Mouse (Mus musculus): ENCODE results near the gene Aplf.
"Not testable (repeated sequence)": the region's sequence is repeated elsewhere in the genome, so short reads cannot be mapped to it uniquely, and the experiment has no call there.

The Aplf gene

DNA sequence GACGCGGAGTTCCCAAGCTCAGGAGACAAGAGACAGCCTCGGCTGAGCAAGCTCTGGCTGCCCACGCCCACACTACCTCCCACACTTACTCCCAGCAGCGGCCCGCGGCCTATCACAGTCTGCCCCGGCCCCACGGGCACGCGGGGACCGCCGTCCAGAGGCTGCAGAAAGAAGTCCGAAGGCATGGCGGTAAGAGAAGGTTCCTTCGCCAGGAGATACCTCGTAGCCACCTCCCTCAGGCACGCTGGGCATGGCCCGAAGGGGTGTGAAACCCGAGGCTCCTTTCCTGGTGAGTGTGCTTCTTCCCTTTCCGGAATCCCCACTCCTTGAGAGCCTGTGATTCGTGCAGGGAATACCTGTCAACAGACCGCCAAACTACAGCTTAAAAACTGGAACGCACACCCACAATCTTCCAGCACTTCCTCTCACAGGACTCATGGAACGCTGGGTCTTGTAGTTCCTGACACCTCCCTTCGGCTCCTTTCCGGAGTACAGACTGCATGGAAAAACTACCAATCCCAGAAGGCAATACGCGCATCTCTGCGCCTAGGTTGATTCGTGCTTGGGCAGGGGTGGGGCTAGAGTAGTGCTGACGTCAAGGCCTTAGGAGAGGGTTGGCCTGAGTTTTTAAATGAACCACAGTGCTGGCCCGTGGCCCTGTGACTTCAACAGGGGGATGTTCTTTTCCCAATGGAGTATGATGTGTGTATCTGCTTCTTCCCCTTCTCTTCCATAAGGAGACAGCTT lies at the start of gene Aplf:
Gene Aplf, minus strand, starts transcription at position 423 of the 747 bp plus-strand sequence.
- DNase-seq (ENCODE audit: low spot score in 2 of 2) = peak; percentile 87 to 90

DNA sequence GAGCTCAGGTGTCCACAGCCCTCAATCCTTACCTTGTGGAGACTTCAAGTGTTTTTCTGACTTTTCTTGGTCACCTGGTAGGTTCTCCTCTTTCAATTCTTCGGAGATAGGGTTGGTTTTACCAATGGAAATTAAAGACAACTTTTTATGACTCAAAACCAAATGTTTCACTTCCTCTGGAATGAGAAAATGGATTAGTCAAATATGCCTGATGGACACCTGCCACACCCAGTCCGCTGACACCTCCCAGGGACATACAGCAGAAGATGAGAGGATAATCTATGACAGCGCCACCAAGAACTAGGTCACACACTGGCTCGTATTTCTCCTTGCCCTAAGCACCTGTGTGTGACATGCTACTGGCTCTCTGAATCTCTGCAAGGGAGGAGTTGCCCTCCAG lies 42.1 kb upstream of the Aplf start:
- no peak for DNase-seq (ENCODE audit: low spot score in 2 of 2)

DNA sequence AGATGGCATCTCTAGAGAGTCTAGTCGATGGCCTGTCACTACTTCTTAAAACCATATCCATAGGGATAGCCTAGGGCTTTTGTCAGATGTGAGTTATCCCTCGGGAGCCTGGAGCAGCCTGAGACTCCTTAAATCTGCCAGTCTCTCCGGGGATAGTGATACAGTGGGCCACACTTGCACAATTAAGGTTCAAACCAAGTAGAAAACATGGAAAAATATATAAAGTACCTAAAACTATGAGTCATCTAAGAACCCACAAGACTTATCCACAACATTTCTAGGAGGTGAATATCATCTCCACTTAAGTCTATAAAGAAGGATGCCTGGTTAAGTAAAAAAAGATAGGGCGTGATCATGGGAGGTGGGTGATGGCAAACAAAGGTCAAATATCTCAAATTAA lies 40.3 kb upstream of the Aplf start:
- DNase-seq (ENCODE audit: low spot score in 2 of 2) = no peak

DNA sequence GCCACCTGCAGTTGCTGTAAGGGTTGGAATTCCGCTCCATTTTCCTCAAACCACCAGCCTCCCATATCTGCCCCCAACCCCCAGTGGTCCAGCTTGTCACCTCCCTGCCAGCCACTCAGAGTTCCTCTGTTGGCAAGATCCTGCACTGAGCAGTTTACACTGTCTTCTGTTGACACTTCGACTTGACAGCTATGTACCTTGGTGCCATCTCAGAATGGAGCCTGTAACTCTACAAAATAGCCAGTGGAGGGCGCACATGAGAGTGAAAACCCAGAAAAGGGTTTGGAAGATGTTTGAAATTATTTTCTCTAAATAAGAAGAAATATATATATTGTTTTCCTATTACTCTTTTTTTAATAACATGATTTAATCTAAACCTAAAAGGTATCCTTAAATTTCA lies 34.3 kb upstream of the Aplf start:
- no peak for DNase-seq (ENCODE audit: low spot score in 2 of 2)

DNA sequence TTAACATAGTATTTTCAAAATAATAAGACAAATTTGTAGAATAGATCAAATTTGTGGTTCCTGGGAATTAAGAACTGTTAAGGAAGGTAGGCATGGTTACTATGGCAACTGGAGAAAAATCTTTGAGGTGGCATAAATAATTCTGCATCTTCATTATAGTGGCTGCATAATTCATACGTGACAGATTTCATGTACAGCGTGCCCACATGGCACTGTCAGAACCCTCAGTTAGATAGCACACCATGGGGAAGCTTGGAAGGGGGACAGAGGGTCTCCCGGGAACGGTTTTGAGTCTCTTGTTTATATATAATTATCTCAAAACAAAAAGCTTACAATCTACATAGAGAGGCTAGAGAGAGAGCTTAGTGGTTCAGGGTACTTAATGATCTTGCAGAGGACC lies 24.6 kb upstream of the Aplf start:
- DNase-seq (ENCODE audit: low spot score in 2 of 2) = no peak

DNA sequence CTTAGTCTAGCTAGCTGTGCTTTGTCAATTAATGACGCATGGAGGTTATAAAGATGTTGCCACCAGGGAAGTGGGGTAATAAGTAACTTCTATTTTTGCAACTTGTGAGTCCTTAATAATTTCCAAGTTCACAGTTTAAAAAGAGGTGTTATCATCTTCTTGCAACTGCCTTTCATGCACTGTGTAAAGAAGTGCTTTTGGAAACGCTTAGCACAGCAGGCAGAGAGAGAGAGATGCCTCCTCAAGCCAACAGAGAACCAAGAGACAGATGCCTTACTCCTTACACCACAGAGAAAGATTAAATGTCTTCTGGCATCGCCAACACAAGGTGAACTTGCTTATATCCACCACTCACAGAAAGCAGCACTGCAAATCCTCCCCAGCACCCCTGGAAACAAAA lies 24.0 kb upstream of the Aplf start:
- DNase-seq (ENCODE audit: low spot score in 2 of 2) = no peak

DNA sequence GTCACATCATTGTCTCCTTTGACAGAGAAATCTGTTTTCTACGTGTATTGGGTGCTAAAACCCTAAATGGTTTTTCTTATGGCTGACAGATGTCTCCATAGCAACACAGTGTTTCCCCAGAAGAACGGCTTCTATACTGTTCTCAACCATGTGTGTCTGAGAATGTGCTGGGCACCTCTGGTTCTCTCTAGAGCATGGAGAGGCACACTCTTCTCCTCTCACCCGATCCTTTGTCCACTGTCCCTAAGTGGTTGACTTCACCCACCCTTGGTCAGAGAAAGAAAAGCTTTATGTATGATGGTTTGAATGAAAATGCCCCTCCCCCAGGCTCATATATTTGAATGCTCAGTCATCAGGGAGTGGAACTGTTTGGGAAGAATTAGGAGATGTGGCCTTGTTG lies 8.4 kb upstream of the Aplf start:
- no peak for DNase-seq (ENCODE audit: low spot score in 2 of 2)

DNA sequence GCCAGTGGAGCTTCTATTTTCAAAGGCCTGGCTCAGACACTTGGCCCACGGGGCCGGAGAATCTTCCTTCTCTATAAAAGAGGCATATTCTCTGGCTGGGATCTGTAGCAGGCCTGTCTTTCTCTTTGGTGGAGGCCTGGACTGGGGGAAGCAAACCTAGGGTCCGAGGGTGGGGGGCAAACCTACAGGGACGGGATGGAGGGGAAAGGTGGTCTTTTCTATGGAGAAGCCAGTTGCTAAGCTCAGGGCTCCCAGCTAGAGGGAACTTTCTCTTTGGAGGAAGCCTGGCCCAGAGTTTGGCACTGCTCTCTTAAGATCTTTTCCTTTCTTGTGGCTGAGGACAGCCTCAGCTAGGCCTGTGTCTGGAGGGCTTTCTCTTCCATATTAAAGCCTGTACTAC lies 668 bp upstream of the Aplf start:
- no peak for DNase-seq (ENCODE audit: low spot score in 2 of 2)

DNA sequence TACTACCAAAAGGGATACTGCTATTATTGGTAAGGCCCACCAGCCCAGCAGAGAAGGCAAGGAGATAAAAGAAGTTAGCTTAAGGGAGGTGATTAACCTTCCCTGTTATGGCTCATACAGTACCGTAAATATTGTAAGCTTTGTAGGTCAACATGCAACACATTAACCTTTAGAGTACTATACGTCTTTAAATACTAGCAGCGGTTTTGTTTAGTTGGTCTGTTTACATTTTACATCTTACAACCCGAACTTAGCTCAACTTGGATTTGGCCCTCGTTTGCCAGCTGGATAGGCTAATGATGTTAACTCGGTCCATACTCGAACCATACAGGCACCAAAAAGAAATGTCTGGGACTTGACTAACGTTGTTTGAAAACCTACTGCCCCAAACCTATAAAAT lies 640 bp downstream of the Aplf start:
- no peak for DNase-seq (ENCODE audit: low spot score in 2 of 2)

DNA sequence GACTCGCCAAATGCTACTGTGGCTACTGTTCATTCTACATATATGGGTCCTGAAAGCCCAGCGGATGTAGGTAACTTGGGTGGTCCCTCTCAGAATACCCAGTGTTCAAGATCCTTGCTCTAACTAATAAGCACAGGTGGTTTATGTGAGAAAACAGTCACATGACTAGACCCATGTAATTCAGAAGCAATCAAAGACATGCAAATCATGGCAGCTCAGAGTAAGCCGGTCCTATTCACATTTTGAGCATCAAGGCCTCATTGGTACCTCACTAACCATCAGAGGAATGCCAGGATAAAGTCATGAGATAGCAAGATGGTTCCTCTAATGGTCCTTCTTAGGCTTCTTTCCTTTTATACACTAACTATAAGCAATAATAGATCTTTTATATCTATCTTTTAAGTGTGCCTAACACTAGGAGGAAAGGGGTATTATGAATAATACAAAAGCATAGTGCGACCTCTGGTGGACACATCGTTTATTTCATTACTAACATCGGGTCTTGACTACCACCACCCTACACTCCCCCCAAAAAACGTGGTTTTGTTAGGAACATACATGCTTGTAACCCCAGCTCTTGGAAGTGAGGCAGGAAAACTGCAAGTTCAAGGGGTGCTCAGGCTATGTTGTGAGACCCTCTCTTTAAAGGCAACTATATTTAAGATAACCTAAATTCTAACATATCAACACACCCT lies 2.0 kb downstream of the Aplf start:
- DNase-seq (ENCODE audit: low spot score in 2 of 2) = no peak

DNA sequence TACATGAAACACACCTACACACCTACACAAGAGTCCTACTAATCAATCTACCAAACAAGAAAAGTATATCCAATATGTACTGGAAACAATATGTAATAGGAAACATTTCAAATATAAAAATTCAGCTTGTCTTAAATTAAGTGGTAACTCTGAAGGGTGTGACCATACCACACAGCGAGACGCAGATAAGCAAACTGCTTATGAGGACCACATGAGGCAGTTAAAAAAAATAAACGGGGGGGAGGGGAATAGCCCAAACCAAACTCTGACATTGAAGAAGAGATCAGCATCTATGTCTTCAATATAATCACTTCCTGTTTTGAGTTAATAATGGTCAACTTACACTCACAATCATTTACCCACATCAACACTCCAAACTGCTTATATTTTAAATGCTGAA lies 3.3 kb downstream of the Aplf start:
- no peak for DNase-seq (ENCODE audit: low spot score in 2 of 2)

DNA sequence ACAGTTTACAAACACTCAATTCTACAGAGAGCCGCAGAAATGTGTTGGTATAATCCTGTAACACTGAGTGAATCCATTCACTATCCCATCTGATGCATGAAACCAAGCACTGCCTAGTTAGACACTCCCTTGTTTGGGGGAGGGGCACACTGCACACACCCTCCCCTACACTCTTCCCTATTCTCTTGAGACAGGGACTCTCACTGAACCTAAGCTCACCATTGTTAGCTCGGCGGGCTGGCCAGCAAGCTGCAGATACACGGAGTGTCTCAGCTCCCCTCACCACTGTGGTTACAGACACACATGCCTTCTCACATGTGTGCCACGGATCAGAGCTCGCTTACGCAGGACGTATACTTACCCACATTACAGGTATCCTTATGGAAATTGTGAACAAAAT lies 4.2 kb downstream of the Aplf start:
- no peak for DNase-seq (ENCODE audit: low spot score in 2 of 2)

DNA sequence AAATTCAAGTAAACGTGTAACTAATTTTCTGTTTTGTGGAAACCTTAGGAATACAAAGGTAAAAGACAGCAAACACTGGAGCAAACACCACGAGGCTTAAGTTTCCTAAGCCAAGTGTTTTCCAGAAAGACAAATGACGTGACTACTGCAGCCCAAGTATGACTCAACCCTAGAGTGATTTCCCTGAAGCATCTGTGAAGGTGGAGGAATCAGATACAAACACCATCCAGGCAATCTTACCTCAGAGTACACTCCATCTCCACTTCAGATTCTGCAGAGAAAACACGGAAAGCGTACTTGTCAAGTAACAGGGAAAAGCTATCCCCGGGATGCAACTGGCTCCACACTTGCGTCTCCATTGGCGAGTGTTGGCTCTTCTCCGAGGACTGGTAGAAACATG lies 8.5 kb downstream of the Aplf start:
- DNase-seq (ENCODE audit: low spot score in 2 of 2) = no peak

DNA sequence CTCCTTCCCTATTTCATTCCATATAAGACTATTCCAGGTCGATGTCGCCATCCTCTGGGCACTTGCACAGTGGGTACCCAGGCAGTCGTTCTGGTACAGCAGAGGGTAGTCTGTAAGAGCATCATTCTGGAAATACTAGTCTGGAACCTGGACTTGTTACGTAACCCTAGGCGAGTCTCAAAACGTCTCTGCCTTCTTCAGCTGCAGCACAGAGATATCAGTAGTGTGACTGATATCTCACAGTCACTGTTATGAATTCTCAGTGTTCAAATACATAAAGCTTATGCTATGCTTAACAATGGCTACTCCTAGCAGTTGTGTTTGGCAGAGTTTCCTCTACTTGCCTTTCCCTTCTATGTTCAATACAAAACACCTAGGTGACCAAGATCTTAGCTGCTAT lies 9.8 kb downstream of the Aplf start:
- DNase-seq (ENCODE audit: low spot score in 2 of 2) = no peak

DNA sequence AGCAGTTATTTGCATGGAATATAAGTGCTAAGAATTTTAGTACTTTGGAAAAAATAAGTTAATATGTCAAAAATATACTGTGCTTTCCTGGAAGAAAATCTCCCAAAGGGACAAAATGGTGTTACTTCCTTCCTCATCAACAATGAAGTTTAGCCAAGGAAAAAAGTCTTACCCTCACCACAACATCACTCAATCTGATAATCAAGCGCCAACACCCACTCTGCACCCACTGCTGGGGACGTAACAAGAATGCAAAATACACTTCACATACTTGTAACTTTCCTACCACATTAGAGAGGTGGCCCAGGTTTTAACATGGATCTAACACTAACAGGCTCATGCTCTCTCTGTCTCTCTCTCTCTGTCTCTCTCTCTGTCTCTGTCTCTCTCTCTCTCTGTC lies 10.3 kb downstream of the Aplf start:
- no peak for DNase-seq (ENCODE audit: low spot score in 2 of 2)

DNA sequence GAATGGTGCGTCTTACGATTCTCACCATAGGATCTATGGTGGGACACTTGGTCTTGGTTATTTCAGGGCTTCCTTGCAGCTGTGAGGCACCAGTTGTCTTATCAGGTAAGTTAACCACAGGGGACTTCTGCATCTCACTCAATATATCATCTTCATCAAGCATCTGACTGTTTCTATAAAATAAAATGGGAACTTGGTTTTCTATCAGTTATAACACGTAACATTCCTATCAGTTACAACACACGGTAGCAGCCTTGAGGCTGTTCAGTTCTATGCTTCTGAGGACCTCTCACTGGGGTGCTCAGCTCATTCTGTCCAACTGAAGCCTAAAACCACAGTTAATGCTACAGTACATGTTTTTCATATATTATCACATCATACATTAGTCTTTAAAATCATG lies 13.2 kb downstream of the Aplf start:
- DNase-seq (ENCODE audit: low spot score in 2 of 2) = no peak

DNA sequence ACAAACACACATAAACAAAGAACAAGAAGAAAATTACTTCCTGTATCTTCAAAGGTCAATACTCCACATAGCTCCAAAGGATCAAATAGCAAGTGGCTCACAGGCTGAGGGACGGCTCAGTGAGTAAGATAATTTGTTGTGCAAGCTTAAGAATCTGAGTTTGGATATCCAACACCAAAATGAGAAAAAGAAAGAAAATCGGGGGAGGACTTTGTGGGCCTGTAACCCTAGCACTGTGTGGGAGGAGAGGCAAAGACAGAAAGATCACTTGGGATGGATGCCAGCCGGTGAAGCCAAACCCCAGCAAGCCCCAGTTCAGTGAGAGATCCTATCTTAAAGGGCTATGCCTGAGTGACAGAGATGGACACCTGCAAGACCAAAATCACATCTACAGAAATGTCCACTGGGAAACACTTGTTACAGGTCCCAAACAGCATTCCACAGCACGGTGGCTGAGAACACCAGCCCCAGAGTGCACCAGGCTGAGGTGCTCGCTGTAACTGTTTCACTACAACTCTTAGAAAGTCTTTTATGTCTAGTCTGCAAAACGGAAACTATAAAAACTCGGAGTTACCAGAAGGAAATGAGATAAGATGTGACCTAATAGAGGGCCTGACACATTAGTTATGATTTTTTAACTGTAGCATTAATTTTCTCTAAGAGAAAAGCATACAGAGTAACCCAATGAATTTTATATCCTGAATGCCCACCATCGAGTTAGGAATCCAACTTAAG lies 17.9 kb downstream of the Aplf start:
- no peak for DNase-seq (ENCODE audit: low spot score in 2 of 2)

DNA sequence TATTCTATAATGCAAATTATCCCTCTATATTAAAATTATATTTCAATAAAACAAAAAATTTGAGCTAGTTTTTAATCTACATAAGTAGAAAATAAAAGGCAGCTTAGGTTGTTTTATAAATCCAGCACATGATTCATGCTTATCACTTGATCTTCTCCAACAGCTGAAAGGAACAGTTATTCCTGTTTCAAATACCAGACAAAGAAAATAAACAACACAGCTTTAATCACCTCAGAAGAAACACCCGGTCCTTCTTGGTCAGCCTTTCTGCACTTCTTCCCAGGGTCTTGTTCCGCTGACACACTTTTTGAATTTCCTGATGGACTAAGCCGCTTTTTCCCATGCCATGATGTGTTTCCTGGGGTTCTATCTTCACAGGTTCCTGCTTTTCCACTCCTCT lies 18.5 kb downstream of the Aplf start:
- DNase-seq (ENCODE audit: low spot score in 2 of 2) = no peak

DNA sequence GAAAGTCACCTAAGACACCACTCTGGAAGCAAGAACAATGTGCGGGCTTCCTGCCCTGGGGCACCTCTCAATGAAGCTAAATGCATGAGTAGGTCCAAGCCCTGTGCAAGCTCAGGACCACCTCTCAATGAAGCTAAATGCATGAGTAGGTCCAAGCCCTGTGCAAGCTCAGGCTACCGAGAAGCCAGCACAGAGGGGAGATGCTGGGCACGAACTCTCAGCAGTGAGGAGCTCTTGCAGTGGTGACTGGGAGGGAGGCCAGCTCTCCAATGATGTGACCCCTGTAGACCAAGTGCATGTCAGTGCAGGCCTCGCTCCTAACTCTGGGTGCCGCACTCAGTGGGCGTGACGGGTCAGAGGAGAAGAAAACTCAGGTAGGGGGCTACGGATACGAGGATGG lies 19.3 kb downstream of the Aplf start:
- no peak for DNase-seq (ENCODE audit: low spot score in 2 of 2)

DNA sequence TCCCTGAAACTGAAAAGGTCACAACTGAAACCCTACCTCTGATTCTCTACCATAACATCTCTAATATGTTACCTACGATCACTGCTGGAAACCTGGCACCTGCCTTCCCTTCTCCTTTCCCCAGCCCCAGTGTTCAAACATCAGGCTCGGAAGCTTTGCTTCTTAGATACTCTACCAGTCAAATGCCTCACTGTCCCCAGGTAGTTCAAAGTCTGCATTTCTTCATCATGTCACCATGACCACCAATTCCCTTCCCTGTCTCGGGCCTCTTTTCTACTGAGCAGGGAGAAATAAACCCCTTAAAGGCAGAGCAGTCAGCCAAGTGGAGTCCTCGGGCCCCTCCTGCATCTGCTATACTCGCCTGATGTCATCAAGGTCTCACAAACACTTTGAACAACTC lies 20.2 kb downstream of the Aplf start:
- no peak for DNase-seq (ENCODE audit: low spot score in 2 of 2)

DNA sequence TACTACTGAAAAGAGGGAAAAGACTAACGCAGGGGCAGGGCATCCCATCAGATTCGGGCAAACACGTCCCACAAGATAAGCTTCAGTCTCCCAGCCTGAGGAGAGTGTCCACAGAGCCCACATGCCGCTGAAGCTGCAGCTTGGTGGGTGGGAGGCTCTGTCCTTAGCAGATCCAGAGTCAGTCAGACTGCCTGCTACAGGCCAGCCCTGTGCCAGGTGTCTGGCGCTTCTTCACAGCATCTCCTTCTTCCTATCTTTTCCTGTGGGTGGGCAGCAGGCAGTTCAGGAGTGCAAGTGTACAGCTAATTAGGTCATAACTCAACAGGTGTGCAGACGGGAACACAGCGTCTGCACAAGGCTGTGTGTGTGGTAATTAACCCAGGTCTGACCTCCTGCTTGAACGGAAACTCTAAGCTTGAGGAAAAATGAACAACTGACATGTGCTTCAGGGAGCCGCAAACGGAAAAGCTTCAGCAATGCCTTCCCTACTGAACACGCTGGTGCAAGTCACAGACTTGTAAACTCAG lies 33.8 kb downstream of the Aplf start:
- no peak for DNase-seq (ENCODE audit: low spot score in 2 of 2)

DNA sequence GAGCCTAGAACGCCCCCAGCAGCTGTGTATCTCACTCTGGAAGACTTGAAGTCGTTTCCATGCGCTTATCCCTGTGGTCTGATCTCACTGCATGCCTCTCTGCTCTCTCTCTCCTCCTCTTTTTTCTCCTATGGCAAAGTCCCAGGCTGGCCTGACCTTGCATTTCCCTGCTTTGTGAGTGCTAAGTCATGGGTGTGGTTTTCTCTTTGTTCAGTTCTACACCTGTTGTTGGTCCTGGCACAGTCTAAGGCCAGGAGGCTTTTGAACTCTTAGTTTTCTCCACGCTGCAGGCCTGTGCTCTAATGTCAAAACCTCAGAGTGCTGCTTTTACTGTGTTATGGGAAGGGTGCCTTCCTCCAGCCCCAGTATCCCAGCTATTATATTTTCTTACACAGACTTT lies 39.8 kb downstream of the Aplf start:
- DNase-seq (ENCODE audit: low spot score in 2 of 2) = no peak

DNA sequence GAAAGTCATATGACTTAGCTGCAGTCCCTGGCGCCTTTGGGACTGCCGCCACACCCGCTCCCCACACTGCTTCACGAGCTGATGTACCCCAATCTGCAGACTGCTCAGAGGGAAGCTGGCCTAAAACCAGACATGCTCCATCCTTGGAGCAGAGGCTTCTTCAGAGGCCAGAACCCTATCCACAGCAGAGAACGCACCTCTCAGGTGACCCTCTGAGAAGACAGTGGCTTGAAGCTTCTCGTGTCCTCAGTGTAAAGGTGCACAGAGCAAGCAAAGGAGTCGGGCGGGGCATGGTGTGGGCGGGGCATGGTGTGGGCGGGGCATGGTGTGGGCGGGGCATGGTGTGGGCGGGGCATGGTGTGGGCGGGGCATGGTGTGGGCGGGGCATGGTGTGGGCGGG lies 43.1 kb downstream of the Aplf start:
- not testable (repeated sequence) for DNase-seq (ENCODE audit: low spot score in 2 of 2)

Data from frontal cortex, postnatal 10 days (tissue).